ENCODE assay signal across 19 mouse cellular contexts in genomic region chr6:53208474-53208873, GRCm38 (mm10).
"Had no signal": no experiment of that assay in that cellular context is flagged by ENCODE, and none has a peak within 500 bp of the region (broad histone marks: within the 10 kb centered on the region; RNA-seq: fewer than 3 reads in every experiment).

No protein-coding gene starts in this region.

- H3K27ac ChIP-seq: midbrain, embryonic 10.5 days; midbrain, embryonic 12.5 days; neural tube, embryonic 13.5 days; neural tube, embryonic 15.5 days had no signal

- H3K36me3 ChIP-seq: midbrain, embryonic 10.5 days; midbrain, embryonic 12.5 days; neural tube, embryonic 13.5 days; neural tube, embryonic 15.5 days had no signal

- ATAC-seq: midbrain, embryonic 16.5 days had no signal

- H3K9me3 ChIP-seq: midbrain, embryonic 10.5 days; midbrain, embryonic 12.5 days; neural tube, embryonic 13.5 days; neural tube, embryonic 15.5 days had no signal

- H3K4me1 ChIP-seq: midbrain, embryonic 12.5 days had no signal

- H3K4me3 ChIP-seq: midbrain, embryonic 10.5 days; midbrain, embryonic 12.5 days; myocyte; neural tube, embryonic 13.5 days; neural tube, embryonic 15.5 days had no signal

- DNase-seq: lung, adult 18-20 months; lung, embryonic 14.5 days; lung, postnatal 10 days; lung, postnatal 4 days; midbrain, embryonic 14.5 days; retina, postnatal 1 day; right cerebral cortex, adult 18-20 months; right cerebral cortex, postnatal 25 days; right cerebral cortex, postnatal 4 days; spleen, adult 18-20 months; thymus, adult 18-20 months; thymus, postnatal 14 days; thymus, postnatal 36 days had no signal

- H3K9ac ChIP-seq: lung, embryonic 14.5 days; midbrain, embryonic 12.5 days; neural tube, embryonic 13.5 days; neural tube, embryonic 15.5 days had no signal

- H3K27me3 ChIP-seq: midbrain, embryonic 12.5 days; neural tube, embryonic 13.5 days; neural tube, embryonic 15.5 days had no signal

- H3K4me2 ChIP-seq: lung, embryonic 14.5 days; midbrain, embryonic 12.5 days; neural tube, embryonic 13.5 days; neural tube, embryonic 15.5 days had no signal
